Mouse (Mus musculus): ENCODE data around the gene Fam104a.

Gene Fam104a

GRCm38 (mm10) chr11:113627785-113628184 lies 56.2 kb downstream of the Fam104a start:
- DNase-seq = peak; percentile 37

GRCm38 (mm10) chr11:113625437-113625836 lies 58.5 kb downstream of the Fam104a start:
- no peak for DNase-seq

- no peak for DNase-seq
Measured at GRCm38 (mm10) chr11:113622028-113622427, 61.9 kb downstream of the Fam104a start.

- no peak for DNase-seq
Measured at GRCm38 (mm10) chr11:113621001-113621400, 63.0 kb downstream of the Fam104a start.

GRCm38 (mm10) chr11:113619420-113620080 lies 64.4 kb downstream of the Fam104a start:
- DNase-seq = no peak

GRCm38 (mm10) chr11:113618672-113619419 lies 65.1 kb downstream of the Fam104a start, which contains the start of gene Sstr2:
TSS of gene Sstr2 (plus strand) at chr11:113619342.
- DNase-seq = peak; percentile 84

GRCm38 (mm10) chr11:113618303-113618671 lies 65.7 kb downstream of the Fam104a start:
- DNase-seq = no peak

GRCm38 (mm10) chr11:113617132-113617911 lies 66.6 kb downstream of the Fam104a start:
- peak; percentile 85 for DNase-seq

GRCm38 (mm10) chr11:113614476-113614875 lies 69.5 kb downstream of the Fam104a start:
- DNase-seq = no peak

- DNase-seq = peak; percentile 68
Measured at GRCm38 (mm10) chr11:113611664-113612611, 72.0 kb downstream of the Fam104a start.
